Mouse (Mus musculus) neural tube, embryonic 13.5 days (tissue): ENCODE data around the gene Bach2. TPM values are rescaled to one million over a fixed set of nuclear protein-coding genes. Genes with fewer than 3 reads are reported as not detected.
A peak's percentile ranks its signal among the peaks of the same experiment; 100 is the strongest.

ENCODE experiments used
- ATAC-seq: fragments of 200-750 bp; cut with Nextera tagmentation; 2 replicates; pipeline ENCODE4 v1.8.0; 2017; ENCODE audit warnings: low read depth, mild to moderate bottlenecking, moderate TSS enrichment, moderate library complexity
- H3K27ac ChIP-seq: fragments of 300-500 bp; sonication (generic); replicated peaks from 2 replicates; pipeline ENCODE4 v1.5.1; 2015; ENCODE audit warnings: moderate library complexity, mild to moderate bottlenecking, inconsistent platforms
- H3K27me3 ChIP-seq: fragments of 300-500 bp; sonication (generic); 2 replicates; pipeline ENCODE4 v1.6.1; 2015; ENCODE audit warnings: mild to moderate bottlenecking, inconsistent platforms
- H3K36me3 ChIP-seq: fragments of 300-500 bp; sonication (generic); 2 replicates; pipeline ENCODE4 v1.6.1; 2015; ENCODE audit warnings: mild to moderate bottlenecking, inconsistent platforms
- H3K4me1 ChIP-seq: fragments of 300-500 bp; sonication (generic); replicated peaks from 2 replicates; pipeline ENCODE4 v1.6.1; 2015; ENCODE audit warnings: inconsistent platforms
- H3K4me2 ChIP-seq: fragments of 300-500 bp; sonication (generic); 2 replicates; pipeline ENCODE4 v1.6.1; 2015; ENCODE audit warnings: inconsistent platforms, mild to moderate bottlenecking, moderate library complexity
- H3K4me3 ChIP-seq: fragments of 300-500 bp; sonication (generic); 2 replicates; pipeline ENCODE4 v1.5.1; 2015; ENCODE audit warnings: mild to moderate bottlenecking, inconsistent platforms
- H3K9ac ChIP-seq: fragments of 300-500 bp; sonication (generic); 2 replicates; pipeline ENCODE4 v1.6.1; 2015; ENCODE audit warnings: moderate library complexity, mild to moderate bottlenecking, inconsistent platforms
- H3K9me3 ChIP-seq: fragments of 300-500 bp; sonication (generic); 2 replicates; pipeline ENCODE4 v1.6.1; 2016; ENCODE audit warnings: inconsistent platforms
- WGBS: fragments of 180-500 bp; shearing (Covaris S2); methylation state at CpG from one replicate; pipeline ENCODE4 v1.1.7; 2015; 5-methylcytosine and 5-hydroxymethylcytosine counted together
- polyA plus RNA-seq: library from polyadenylated mRNA; unstranded; fragments of >200 nt; fragmentation: Nextera tagmentation; extraction: Ambion mirVana; gene quantifications from 2 replicates; pipeline ENCODE4 v1.2.1, GENCODE M21; 2015

Gene Bach2
- polyA plus RNA-seq, 1 experiment from 2014 or later, result 37.7 TPM

DNA sequence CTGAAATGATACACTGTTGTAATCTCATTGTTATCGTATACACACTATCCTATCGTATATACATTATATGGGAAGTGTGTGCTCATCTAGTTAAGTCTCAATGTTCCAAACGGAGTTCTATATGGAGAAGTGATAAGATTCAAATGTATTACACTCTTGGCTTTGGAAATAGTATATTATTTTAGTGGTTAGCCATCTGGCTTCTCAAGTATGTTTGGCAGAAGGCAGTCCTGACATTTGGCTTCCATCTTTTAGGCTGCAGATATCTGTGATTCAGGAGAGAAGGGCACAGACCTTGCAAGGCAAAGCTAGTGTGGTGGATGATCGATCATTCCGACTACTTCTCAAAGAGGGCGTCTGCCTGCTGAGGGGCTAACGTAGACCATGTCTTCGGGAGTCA, 47.8 kb downstream of the Bach2 start:
- no peaks in the 10 kb centered on the region for H3K27me3 ChIP-seq
- H3K9me3 ChIP-seq, result no peaks in the 10 kb centered on the region
- peaks cover 43% of the 10 kb centered on the region for H3K4me1 ChIP-seq
- H3K36me3 ChIP-seq, result no peaks in the 10 kb centered on the region
- no peak overlapping the region for H3K4me2 ChIP-seq
- H3K9ac ChIP-seq, result no peak overlapping the region
- H3K27ac ChIP-seq, result no peak overlapping the region
- no peak overlapping the region for H3K4me3 ChIP-seq
- WGBS, result 82% methylated on average over 8 of the region's 8 CpGs
- no peak for ATAC-seq

DNA sequence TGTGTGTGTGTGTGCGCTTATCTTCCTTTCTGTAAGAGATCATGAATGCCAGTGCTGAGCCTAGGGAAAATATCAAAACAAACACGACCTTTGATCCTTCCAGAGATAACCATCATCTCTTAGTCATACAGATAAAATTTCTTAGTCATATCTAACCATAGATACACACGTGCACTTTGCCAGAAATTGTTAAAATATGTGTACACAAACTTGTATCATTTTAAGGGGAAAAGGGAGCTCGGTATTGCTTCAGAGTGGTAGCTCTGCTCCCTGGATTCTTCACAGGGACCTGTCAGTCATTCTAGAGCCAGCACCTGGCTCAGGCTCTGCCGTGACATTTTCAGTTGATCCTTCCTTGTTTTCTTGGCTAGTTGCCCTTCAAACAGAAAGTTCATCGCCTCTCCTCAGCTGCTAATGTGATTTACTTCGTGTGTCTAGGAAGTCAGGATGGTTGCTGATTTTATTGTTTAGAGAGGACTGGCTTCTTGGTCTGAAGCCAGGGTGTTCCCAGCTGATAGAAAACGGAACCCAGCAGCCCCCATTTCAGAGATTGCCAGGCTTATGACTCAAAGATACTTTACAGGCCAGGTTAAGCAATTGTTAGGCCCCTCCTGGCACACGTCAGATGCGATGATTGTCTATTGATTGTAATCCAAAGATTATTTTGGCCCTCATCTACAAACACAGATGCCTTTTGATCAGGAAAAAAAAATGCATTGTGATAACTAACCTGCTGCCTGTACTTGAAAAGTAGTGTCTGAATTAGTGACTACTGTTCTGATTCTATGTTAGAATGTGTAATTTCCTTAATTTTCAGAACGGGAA, 49.6 kb downstream of the Bach2 start:
- 49% methylated on average over 11 of the region's 11 CpGs for WGBS
- no peak overlapping the region for H3K4me2 ChIP-seq
- no peaks in the 10 kb centered on the region for H3K27me3 ChIP-seq
- no peaks in the 10 kb centered on the region for H3K9me3 ChIP-seq
- peaks cover 61% of the 10 kb centered on the region for H3K4me1 ChIP-seq
- no peaks in the 10 kb centered on the region for H3K36me3 ChIP-seq
- no peak for ATAC-seq
- H3K9ac ChIP-seq, result no peak overlapping the region; the same call in 1 of the 2 replicates
- H3K4me3 ChIP-seq, result no peak overlapping the region
- peak overlapping the region; percentile 4; the same call in 1 of the 2 replicates for H3K27ac ChIP-seq

- Histone ChIP-seq H3K27ac (no peak overlapping the region), H3K36me3 (no peaks in the 10 kb centered on the region), H3K27me3 (no peaks in the 10 kb centered on the region), H3K9ac (no peak overlapping the region), H3K9me3 (no peaks in the 10 kb centered on the region), H3K4me2 (no peak overlapping the region), H3K4me1 (peaks cover 74% of the 10 kb centered on the region), H3K4me3 (no peak overlapping the region)
- no peak for ATAC-seq
- 83% methylated on average over 6 of the region's 6 CpGs for WGBS
Observed at GRCm38 (mm10) chr4:32289845-32290244, 51.2 kb downstream of the Bach2 start.

- Histone ChIP-seq H3K4me2 (no peak overlapping the region), H3K27ac (no peak overlapping the region; the same call in 1 of the 2 replicates), H3K9me3 (no peaks in the 10 kb centered on the region), H3K36me3 (no peaks in the 10 kb centered on the region), H3K9ac (no peak overlapping the region), H3K27me3 (no peaks in the 10 kb centered on the region), H3K4me3 (no peak overlapping the region), H3K4me1 (peaks cover 82% of the 10 kb centered on the region)
- ATAC-seq, result no peak
- 85% methylated on average over 4 of the region's 4 CpGs for WGBS
Observed at GRCm38 (mm10) chr4:32291406-32291805, 52.8 kb downstream of the Bach2 start.

DNA sequence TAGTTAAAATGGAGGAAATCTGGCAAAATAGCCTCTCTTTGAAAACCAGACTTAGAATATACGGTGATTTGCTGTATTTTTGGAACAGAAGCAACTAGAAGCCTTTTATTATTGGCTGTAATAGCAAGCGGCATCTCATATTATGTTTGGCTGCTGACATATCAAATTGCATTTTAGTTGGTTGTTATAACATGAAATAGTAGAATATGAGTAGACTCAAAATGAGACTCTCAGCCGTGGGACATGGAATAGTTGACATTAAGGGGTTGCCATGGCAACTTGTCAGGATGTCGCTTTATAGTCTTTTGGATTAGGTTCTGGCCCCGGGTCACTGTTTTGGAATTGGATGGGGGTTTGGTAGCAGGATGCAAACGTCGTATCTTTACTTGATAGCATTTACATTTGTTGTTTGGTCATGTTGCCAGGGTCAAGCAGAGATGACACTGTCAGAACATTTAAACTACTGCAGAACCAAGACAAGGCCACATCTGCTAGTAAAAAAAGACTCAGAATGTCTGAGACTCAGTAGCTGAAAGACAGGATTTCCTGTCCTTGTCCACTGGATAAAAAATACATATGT, 55.2 kb downstream of the Bach2 start:
- no peak overlapping the region for H3K4me2 ChIP-seq
- no peaks in the 10 kb centered on the region for H3K27me3 ChIP-seq
- no peaks in the 10 kb centered on the region for H3K36me3 ChIP-seq
- WGBS, result 32% methylated on average over 7 of the region's 7 CpGs
- H3K4me1 ChIP-seq, result peaks cover 84% of the 10 kb centered on the region
- H3K9ac ChIP-seq, result no peak overlapping the region
- no peaks in the 10 kb centered on the region for H3K9me3 ChIP-seq
- no peak overlapping the region for H3K4me3 ChIP-seq
- H3K27ac ChIP-seq, result peak overlapping the region; percentile 33; the same call in 1 of the 2 replicates
- ATAC-seq, result no peak

DNA sequence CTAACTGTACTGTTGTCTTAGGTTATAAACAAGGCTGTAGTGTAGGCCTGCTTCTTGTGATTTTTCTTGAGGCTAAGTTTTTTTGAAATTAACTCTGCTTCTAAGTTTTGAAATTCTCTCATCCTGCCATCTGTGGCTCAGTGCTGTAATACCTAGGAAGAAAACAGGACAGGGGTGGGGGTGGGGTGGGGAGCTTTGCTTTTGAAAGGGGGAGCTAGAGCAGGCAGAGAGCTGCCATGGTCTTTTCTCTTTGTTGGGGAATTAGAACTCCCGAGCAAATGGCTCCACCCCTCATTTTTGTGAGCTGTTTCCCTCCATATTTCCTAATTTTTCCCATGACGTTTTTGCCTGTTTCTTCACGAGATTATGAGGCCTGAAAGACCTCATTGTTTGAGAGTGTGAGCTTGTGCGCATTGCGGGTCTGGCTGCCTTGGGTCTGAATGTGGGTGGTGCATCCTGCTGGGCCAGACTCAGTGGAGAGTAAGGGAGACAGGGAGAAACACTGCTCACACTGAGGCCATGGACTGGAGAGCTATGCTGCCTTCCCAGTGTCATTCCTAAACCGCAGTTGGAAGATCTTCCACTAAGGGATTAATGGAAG, 58.6 kb downstream of the Bach2 start:
- 0 out of 2 replicates have a peak, but pooled peaks have one; percentile 33 for ATAC-seq
- H3K36me3 ChIP-seq, result no peaks in the 10 kb centered on the region
- 21% methylated on average over 6 of the region's 6 CpGs for WGBS
- no peaks in the 10 kb centered on the region for H3K27me3 ChIP-seq
- H3K4me1 ChIP-seq, result peaks cover 79% of the 10 kb centered on the region
- H3K4me3 ChIP-seq, result no peak overlapping the region
- no peak overlapping the region for H3K9ac ChIP-seq
- no peaks in the 10 kb centered on the region for H3K9me3 ChIP-seq
- H3K4me2 ChIP-seq, result no peak overlapping the region
- H3K27ac ChIP-seq, result peak overlapping the region; percentile 10

DNA sequence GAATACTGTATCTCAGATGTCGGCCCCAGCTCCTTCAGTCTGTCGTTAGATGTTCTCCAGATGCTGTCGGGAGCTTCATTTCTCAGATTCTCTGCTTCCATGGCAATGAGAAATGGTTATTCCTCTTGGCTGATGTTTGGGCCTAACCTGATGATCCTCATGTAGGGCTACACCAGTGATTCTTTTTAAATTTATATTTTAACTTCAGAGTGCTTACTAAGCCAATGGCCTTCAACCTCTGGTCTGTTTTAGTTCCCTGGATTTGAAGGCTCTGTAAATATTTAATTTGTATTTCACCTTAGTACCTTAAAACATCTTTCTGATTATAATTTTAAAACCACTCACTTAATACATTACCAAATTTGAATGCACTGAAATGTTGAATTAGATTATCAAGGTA, 60.6 kb downstream of the Bach2 start:
- no peaks in the 10 kb centered on the region for H3K27me3 ChIP-seq
- no peak for ATAC-seq
- H3K4me3 ChIP-seq, result no peak overlapping the region
- no peaks in the 10 kb centered on the region for H3K9me3 ChIP-seq
- H3K4me2 ChIP-seq, result no peak overlapping the region
- no peak overlapping the region for H3K27ac ChIP-seq
- H3K4me1 ChIP-seq, result peaks cover 79% of the 10 kb centered on the region
- 80% methylated on average over 3 of the region's 3 CpGs for WGBS
- no peak overlapping the region for H3K9ac ChIP-seq
- H3K36me3 ChIP-seq, result no peaks in the 10 kb centered on the region

DNA sequence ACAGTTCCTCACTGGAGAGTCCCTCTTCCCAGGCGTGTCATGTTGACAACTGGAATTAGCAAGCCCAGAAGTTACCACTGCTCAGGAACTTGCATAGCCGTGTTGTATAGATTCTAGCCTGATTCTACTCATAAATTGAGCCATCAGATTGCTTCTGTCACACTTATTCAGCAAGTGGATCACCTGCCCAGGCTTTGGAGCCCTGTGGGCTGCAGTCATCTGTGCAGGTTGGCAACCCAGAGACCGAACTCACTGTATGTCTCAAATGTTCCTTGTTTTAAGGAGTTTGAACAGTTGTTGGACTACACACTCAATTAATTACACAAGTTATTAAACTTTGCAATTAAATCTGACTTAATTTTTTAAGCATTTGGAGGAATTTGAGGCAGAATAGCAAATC, 61.4 kb downstream of the Bach2 start:
- H3K27ac ChIP-seq, result no peak overlapping the region
- no peak for ATAC-seq
- H3K4me2 ChIP-seq, result no peak overlapping the region
- no peaks in the 10 kb centered on the region for H3K27me3 ChIP-seq
- no peak overlapping the region for H3K4me3 ChIP-seq
- WGBS, result 84% methylated on average over 3 of the region's 3 CpGs
- H3K36me3 ChIP-seq, result no peaks in the 10 kb centered on the region
- H3K9ac ChIP-seq, result no peak overlapping the region
- peaks cover 84% of the 10 kb centered on the region for H3K4me1 ChIP-seq
- H3K9me3 ChIP-seq, result no peaks in the 10 kb centered on the region

DNA sequence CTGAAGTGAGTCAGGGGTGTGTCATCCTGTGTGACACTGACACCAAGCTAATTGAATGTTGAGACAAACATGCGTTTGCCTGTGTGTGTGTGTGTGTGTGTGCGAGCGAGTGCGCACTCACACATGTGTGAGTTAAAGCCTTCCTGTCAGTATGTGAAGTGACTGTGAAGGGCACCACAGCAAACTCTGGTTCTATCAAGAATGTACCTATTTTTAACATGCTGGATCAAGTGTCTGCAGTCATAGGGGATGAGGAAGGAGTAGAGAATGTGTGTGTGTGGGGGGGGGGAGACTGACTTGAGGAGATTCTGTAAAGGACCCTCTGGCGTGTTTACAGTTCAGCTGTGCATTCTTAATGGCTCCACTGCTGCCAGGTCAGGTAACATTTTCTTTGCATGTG, 64.1 kb downstream of the Bach2 start:
- Histone ChIP-seq H3K36me3 (no peaks in the 10 kb centered on the region), H3K27me3 (no peaks in the 10 kb centered on the region), H3K4me2 (peak overlapping the region; percentile 44), H3K9ac (peak overlapping the region; percentile 57), H3K4me1 (peaks cover 90% of the 10 kb centered on the region), H3K4me3 (no peak overlapping the region), H3K9me3 (no peaks in the 10 kb centered on the region), H3K27ac (peak overlapping the region; percentile 91)
- ATAC-seq, result peak; percentile 34
- 49% methylated on average over 5 of the region's 5 CpGs for WGBS

DNA sequence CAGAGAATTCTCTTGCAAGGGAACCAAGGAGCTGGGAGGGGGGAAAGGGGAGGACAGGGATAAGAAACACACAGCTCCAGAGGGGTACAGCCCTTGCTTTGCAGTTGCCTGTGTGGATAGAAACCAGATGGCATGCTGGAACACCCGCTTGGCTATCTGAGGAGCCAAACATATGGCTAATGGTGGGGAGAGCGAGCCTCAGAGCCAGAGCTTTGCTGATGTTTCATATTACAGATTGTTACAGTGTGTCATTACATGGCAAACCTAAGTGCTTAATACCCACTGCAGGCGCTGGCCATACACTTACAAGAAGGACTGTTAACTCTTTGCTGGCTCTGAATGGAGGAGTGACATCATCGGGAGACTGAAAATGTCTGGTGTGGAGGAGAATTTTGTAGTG, 64.5 kb downstream of the Bach2 start:
- 7% methylated on average over 4 of the region's 4 CpGs for WGBS
- peak overlapping the region; percentile 91 for H3K27ac ChIP-seq
- no peak overlapping the region for H3K4me3 ChIP-seq
- H3K4me2 ChIP-seq, result peak overlapping the region; percentile 44
- ATAC-seq, result peak; percentile 72
- H3K4me1 ChIP-seq, result peaks cover 85% of the 10 kb centered on the region
- H3K27me3 ChIP-seq, result no peaks in the 10 kb centered on the region
- H3K9ac ChIP-seq, result peak overlapping the region; percentile 57
- no peaks in the 10 kb centered on the region for H3K36me3 ChIP-seq
- no peaks in the 10 kb centered on the region for H3K9me3 ChIP-seq

GRCm38 (mm10) chr4:32303674-32304073, 65.1 kb downstream of the Bach2 start:
- WGBS, result 2% methylated on average over 8 of the region's 8 CpGs
- ATAC-seq, result peak; percentile 86
- Histone ChIP-seq H3K4me1 (peaks cover 81% of the 10 kb centered on the region), H3K4me3 (no peak overlapping the region), H3K9me3 (no peaks in the 10 kb centered on the region), H3K4me2 (peak overlapping the region; percentile 44), H3K27ac (peak overlapping the region; percentile 91), H3K36me3 (no peaks in the 10 kb centered on the region), H3K27me3 (no peaks in the 10 kb centered on the region), H3K9ac (peak overlapping the region; percentile 57)

GRCm38 (mm10) chr4:32304221-32304703, 65.7 kb downstream of the Bach2 start:
- H3K4me1 ChIP-seq, result peaks cover 78% of the 10 kb centered on the region
- H3K4me2 ChIP-seq, result peak overlapping the region; percentile 44
- no peaks in the 10 kb centered on the region for H3K9me3 ChIP-seq
- H3K9ac ChIP-seq, result peak overlapping the region; percentile 17
- peak overlapping the region; percentile 91 for H3K27ac ChIP-seq
- peak; percentile 63; the same call in 1 of the 2 replicates for ATAC-seq
- no peaks in the 10 kb centered on the region for H3K27me3 ChIP-seq
- H3K4me3 ChIP-seq, result no peak overlapping the region
- WGBS, result 10% methylated on average over 6 of the region's 6 CpGs
- H3K36me3 ChIP-seq, result no peaks in the 10 kb centered on the region
